Comparison of ENCODE assay signal across 9 mouse cellular contexts in the genomic region with DNA sequence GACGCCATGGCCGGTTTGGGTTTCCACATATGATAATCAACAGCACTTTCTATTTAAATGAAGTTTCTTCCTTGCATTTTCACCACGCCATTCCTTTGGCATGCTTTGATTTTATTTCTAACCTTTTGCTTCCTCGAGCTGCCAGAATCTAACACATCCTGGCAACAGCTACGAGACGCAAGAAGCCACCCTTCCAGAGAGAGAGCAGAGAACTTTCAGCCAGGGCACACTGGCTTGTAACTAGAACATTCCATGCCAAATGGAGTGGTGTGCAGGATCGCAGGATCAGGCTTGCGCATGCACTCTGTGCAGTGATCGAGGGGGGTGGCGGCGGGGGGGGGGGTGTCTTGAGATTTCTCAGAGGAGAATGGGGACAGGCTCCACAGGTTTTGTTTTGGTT. TPM values are rescaled to one million over a fixed set of nuclear protein-coding genes. Genes with fewer than 3 reads are reported as not detected.
DNase-seq lines count a peak whose midpoint lies in the region.
"Had no signal": no experiment of that assay in that cellular context is flagged by ENCODE, and none has a peak within 500 bp of the region (broad histone marks: within the 10 kb centered on the region; RNA-seq: fewer than 3 reads in every experiment).

No protein-coding gene starts in this region.

- H3K4me3 ChIP-seq in heart, embryonic 10.5 days, result no peak overlapping the region
- no peak overlapping the region for H3K4me3 ChIP-seq in limb, embryonic 10.5 days
- H3K4me3 ChIP-seq: liver, embryonic 13.5 days had no signal

- no peaks in the 10 kb centered on the region for H3K9me3 ChIP-seq in heart, embryonic 10.5 days
- H3K9me3 ChIP-seq in limb, embryonic 10.5 days (replicated peaks), result no peaks in the 10 kb centered on the region
- H3K9me3 ChIP-seq: liver, embryonic 13.5 days had no signal

- WGBS in heart, embryonic 10.5 days, result 79% methylated on average over 11 of the region's 11 CpGs
- 88% methylated on average over 11 of the region's 11 CpGs for WGBS in limb, embryonic 10.5 days

- no peaks in the 10 kb centered on the region for H3K27me3 ChIP-seq in heart, embryonic 10.5 days (ENCODE audit: insufficient read depth, poor library complexity, severe bottlenecking)
- H3K27me3 ChIP-seq in limb, embryonic 10.5 days (ENCODE audit: low read depth, poor library complexity, severe bottlenecking), result no peaks in the 10 kb centered on the region
- H3K27me3 ChIP-seq: liver, embryonic 13.5 days had no signal

- H3K4me1 ChIP-seq in heart, embryonic 10.5 days, result peaks cover 25% of the 10 kb centered on the region
- peaks cover 22% of the 10 kb centered on the region for H3K4me1 ChIP-seq in limb, embryonic 10.5 days
- H3K4me1 ChIP-seq: liver, embryonic 13.5 days had no signal

- DNase-seq in heart, adult 18-20 months, result peak; percentile 55 to 77
- no peak for DNase-seq in heart, embryonic 10.5 days (ENCODE audit: low spot score)
- DNase-seq in urinary bladder, postnatal 14 days (ENCODE audit: low spot score), result peak; percentile 24
- no peak for DNase-seq in urinary bladder, postnatal 4 days (ENCODE audit: low spot score in 2 of 2)
- no peak for DNase-seq in limb, embryonic 10.5 days (ENCODE audit: low spot score)
- no peak for DNase-seq in thymus, postnatal 4 days
- DNase-seq in cerebellum, adult 9-11 months, result no peak
- no peak for DNase-seq in ovary, adult 18-20 months (ENCODE audit: low spot score)
- DNase-seq: liver, embryonic 13.5 days had no signal

- H3K27ac ChIP-seq in heart, embryonic 10.5 days, result no peak overlapping the region
- peak overlapping the region; percentile 19; the same call in 1 of the 2 replicates for H3K27ac ChIP-seq in limb, embryonic 10.5 days
- H3K27ac ChIP-seq: liver, embryonic 13.5 days had no signal

- H3K36me3 ChIP-seq in heart, embryonic 10.5 days, result no peaks in the 10 kb centered on the region
- no peaks in the 10 kb centered on the region for H3K36me3 ChIP-seq in limb, embryonic 10.5 days
- H3K36me3 ChIP-seq: liver, embryonic 13.5 days had no signal

RNA-seq across cellular contexts. Expression of a gene that starts 23.5 kb away (rescaled TPM):
- total RNA-seq in heart, adult 18-20 months (2021), result 10 to 100 TPM; 40.6 to 50.5 TPM
- polyA plus RNA-seq in heart, embryonic 10.5 days (2016; fragmentation: Nextera tagmentation; extraction: Ambion mirVana), result 188 and 227 TPM in 2 replicates
- polyA plus RNA-seq in limb, embryonic 10.5 days (2016; fragmentation: Nextera tagmentation; extraction: Ambion mirVana), result 328 and 383 TPM in 2 replicates

RNA-seq across cellular contexts. Expression of a gene that starts 41.6 kb away (rescaled TPM):
- 10 to 100 TPM; 62.7 to 68.0 TPM for total RNA-seq in heart, adult 18-20 months (2021)
- 121 and 150 TPM in 2 replicates for polyA plus RNA-seq in heart, embryonic 10.5 days (2016; fragmentation: Nextera tagmentation; extraction: Ambion mirVana)
- polyA plus RNA-seq in limb, embryonic 10.5 days (2016; fragmentation: Nextera tagmentation; extraction: Ambion mirVana), result 177 and 208 TPM in 2 replicates

Comparison
In these comparisons a context has a peak if more than half of its experiments do, and no peak if none do; other contexts are left out.
1. DNase-seq: peak in heart, adult 18-20 months (2 of 2) and urinary bladder, postnatal 14 days (single experiment); none in heart, embryonic 10.5 days (single experiment), urinary bladder, postnatal 4 days (0 of 2), limb, embryonic 10.5 days (single experiment), thymus, postnatal 4 days (single experiment), cerebellum, adult 9-11 months (single experiment) and ovary, adult 18-20 months (single experiment).